Mouse (Mus musculus) olfactory bulb, adult 2 months (tissue): ENCODE measurements around the gene Olfr180. TPM values are rescaled to one million over a fixed set of nuclear protein-coding genes. Genes with fewer than 3 reads are reported as not detected.

Source experiments
- H3K27ac ChIP-seq: fragments of 200-500 bp; 2 replicates; pipeline ENCODE4 v1.5.1; 2012; ENCODE audit warnings: low read depth, low read length; ENCODE audit not compliant: insufficient read depth
- H3K4me1 ChIP-seq: fragments of 200-500 bp; 2 replicates; pipeline ENCODE4 v1.6.1; 2012; ENCODE audit warnings: low read length; ENCODE audit not compliant: control insufficient read depth, insufficient read depth
- H3K4me3 ChIP-seq: fragments of 200-500 bp; 2 replicates; pipeline ENCODE4 v1.5.1; 2012; ENCODE audit warnings: mild to moderate bottlenecking, low read depth, low read length, moderate library complexity; ENCODE audit not compliant: insufficient read depth
- CTCF ChIP-seq: fragments of 200-500 bp; IDR thresholded peaks from 2 replicates; pipeline ENCODE4 v1.5.1; 2012; ENCODE audit warnings: low read depth, mild to moderate bottlenecking, low read length, moderate library complexity; ENCODE audit not compliant: insufficient read depth
- POLR2A ChIP-seq: fragments of 200-500 bp; IDR thresholded peaks from 2 replicates; pipeline ENCODE4 v1.6.1; 2012; ENCODE audit warnings: mild to moderate bottlenecking, low read depth, low read length, moderate library complexity; ENCODE audit not compliant: insufficient read depth
- WGBS: fragments of 180-500 bp; shearing (Covaris S2); methylation state at CpG from one replicate; pipeline ENCODE4 v1.1.7; 2018; 5-methylcytosine and 5-hydroxymethylcytosine counted together
- polyA plus RNA-seq: library from polyadenylated mRNA; stranded (reverse); fragments of >200 nt; gene quantifications from 2 replicates; pipeline ENCODE4 v1.2.4, GENCODE M21; 2012; ENCODE audit warnings: low replicate concordance; ENCODE audit not compliant: missing spikeins, insufficient read depth, insufficient read length

The Olfr180 gene
- polyA plus RNA-seq: not detected in 2 replicates

- Histone ChIP-seq H3K27ac (no peak within 1 kb of the TSS), H3K4me3 (no peak within 1 kb of the TSS), H3K4me1 (no peaks in the 10 kb centered on the region)
- whole genome bisulfite sequencing: 85% methylated on average over 4 of the region's 4 CpGs
- TF ChIP-seq CTCF: no peak
- TF ChIP-seq POLR2A: no peak
Observed at GRCm38 (mm10) chr16:58929292-58929691, at the start of gene Olfr180. Gene Olfr180, minus strand, starts transcription at chr16:58929392.

- 74% methylated on average over 1 of the region's 1 CpGs for WGBS
- Histone ChIP-seq H3K4me1 (no peaks in the 10 kb centered on the region), H3K27ac (no peak within 1 kb of the TSS), H3K4me3 (no peak within 1 kb of the TSS)
- no peak for TF ChIP-seq CTCF
- no peak for TF ChIP-seq POLR2A
Observed at GRCm38 (mm10) chr16:58928655-58929054, 537 bp downstream of the Olfr180 start, which contains the start of gene Olfr181. Gene Olfr181, minus strand, starts transcription at chr16:58928755.

GRCm38 (mm10) chr16:58891963-58892362 is 37.2 kb downstream of the Olfr180 start, which contains the start of gene Olfr178:
Gene Olfr178, minus strand, starts transcription at chr16:58892063.
- H3K27ac ChIP-seq: no peak within 1 kb of the TSS
- WGBS: 92% methylated on average over 3 of the region's 3 CpGs
- no peak within 1 kb of the TSS for H3K4me3 ChIP-seq
- H3K4me1 ChIP-seq: no peaks in the 10 kb centered on the region
- TF ChIP-seq POLR2A: no peak
- TF ChIP-seq CTCF: no peak

GRCm38 (mm10) chr16:58884416-58884815 is 44.8 kb downstream of the Olfr180 start:
- Histone ChIP-seq H3K27ac (no peak overlapping the region), H3K4me1 (no peaks in the 10 kb centered on the region), H3K4me3 (no peak overlapping the region)
- TF ChIP-seq CTCF: no peak
- no peak for TF ChIP-seq POLR2A
- WGBS: 93% methylated on average over 2 of the region's 2 CpGs

GRCm38 (mm10) chr16:58874668-58875067 is 54.5 kb downstream of the Olfr180 start, which contains the start of gene Olfr177:
Gene Olfr177, minus strand, starts transcription at chr16:58874768.
- H3K27ac ChIP-seq: no peak within 1 kb of the TSS
- H3K4me3 ChIP-seq: no peak within 1 kb of the TSS
- 57% methylated on average over 1 of the region's 1 CpGs for WGBS
- H3K4me1 ChIP-seq: no peaks in the 10 kb centered on the region
- TF ChIP-seq POLR2A (no peak), CTCF (no peak)

Other genes with a start within 250 kb of the Olfr180 start
- gene Gpr15, start 210.3 kb downstream of the Olfr180 start, polyA plus RNA-seq: not detected in 2 replicates
- not detected in 2 replicates for gene Cldnd1, start 201.5 kb downstream of the Olfr180 start, polyA plus RNA-seq
- gene Olfr172, start 166.2 kb downstream of the Olfr180 start, polyA plus RNA-seq: not detected in 2 replicates
- not detected in 2 replicates for gene Olfr173, start 129.1 kb downstream of the Olfr180 start, polyA plus RNA-seq
- not detected in 2 replicates for gene Olfr175-ps1, start 102.6 kb downstream of the Olfr180 start, polyA plus RNA-seq
- not detected in 2 replicates for gene Olfr177, start 54.6 kb downstream of the Olfr180 start, polyA plus RNA-seq
- gene Olfr178, start 37.3 kb downstream of the Olfr180 start, polyA plus RNA-seq: not detected in 2 replicates
- not detected in 2 replicates for gene Olfr181, start 637 bp downstream of the Olfr180 start, polyA plus RNA-seq
- gene Olfr183, start 66.0 kb upstream of the Olfr180 start, polyA plus RNA-seq: not detected in 2 replicates
- gene Olfr186, start 100.9 kb upstream of the Olfr180 start, polyA plus RNA-seq: not detected in 2 replicates
- not detected in 2 replicates for gene Olfr187, start 110.4 kb upstream of the Olfr180 start, polyA plus RNA-seq
- gene Olfr190, start 148.6 kb upstream of the Olfr180 start, polyA plus RNA-seq: not detected in 2 replicates
- not detected in 2 replicates for gene Olfr191, start 160.4 kb upstream of the Olfr180 start, polyA plus RNA-seq
- not detected in 2 replicates for gene Olfr193, start 182.5 kb upstream of the Olfr180 start, polyA plus RNA-seq
- gene Olfr194, start 191.7 kb upstream of the Olfr180 start, polyA plus RNA-seq: not detected in 2 replicates
- not detected in 2 replicates for gene Olfr195, start 217.7 kb upstream of the Olfr180 start, polyA plus RNA-seq
- gene Olfr196, start 241.1 kb upstream of the Olfr180 start, polyA plus RNA-seq: not detected in 2 replicates